Mouse (Mus musculus) C2C12 (cell line): ENCODE data around the gene 2210017I01Rik. TPM values are rescaled to one million over a fixed set of nuclear protein-coding genes. Genes with fewer than 3 reads are reported as not detected.

Experiments
- H3K27me3 ChIP-seq: one replicate; pipeline ENCODE4 v1.6.1; 2011; ENCODE audit not compliant: control insufficient read depth, insufficient read depth, insufficient read length
- H3K36me3 ChIP-seq: one replicate; pipeline ENCODE4 v1.6.1; 2011; ENCODE audit not compliant: control insufficient read depth, insufficient read depth
- H3K4me3 ChIP-seq: one replicate; pipeline ENCODE4 v1.5.1; 2011; ENCODE audit warnings: mild to moderate bottlenecking, control low read depth; ENCODE audit not compliant: poor library complexity, insufficient read depth, severe bottlenecking
- H3K79me2 ChIP-seq: one replicate; pipeline ENCODE4 v1.6.1; 2011; ENCODE audit not compliant: control insufficient read depth, insufficient read depth
- H3K79me3 ChIP-seq: one replicate; pipeline ENCODE4 v1.6.1; 2011; ENCODE audit warnings: low read depth, control low read depth
- H3ac ChIP-seq: one replicate; pipeline ENCODE3; 2011; ENCODE audit warnings: low read depth; ENCODE audit not compliant: control insufficient read depth, insufficient read length
- CEBPB ChIP-seq: IDR thresholded peaks from one replicate; pipeline ENCODE4 v1.6.1; 2011; ENCODE audit warnings: low read depth, mild to moderate bottlenecking, control low read depth, moderate library complexity
- CTCF ChIP-seq: IDR thresholded peaks from one replicate; pipeline ENCODE4 v1.5.1; 2011; ENCODE audit not compliant: control insufficient read depth, insufficient read depth, insufficient read length
- FOSL1 ChIP-seq: IDR thresholded peaks from one replicate; pipeline ENCODE4 v1.8.0; 2011; ENCODE audit warnings: mild to moderate bottlenecking, low read length; ENCODE audit not compliant: poor library complexity, insufficient read depth, severe bottlenecking
- MAX ChIP-seq: IDR thresholded peaks from one replicate; pipeline ENCODE4 v1.6.1; 2011; ENCODE audit warnings: mild to moderate bottlenecking, control low read depth
- MYOD1 ChIP-seq: IDR thresholded peaks from one replicate; pipeline ENCODE4 v1.6.1; 2011; ENCODE audit warnings: low read depth; ENCODE audit not compliant: control insufficient read depth, insufficient read length
- MYOG ChIP-seq: IDR thresholded peaks from one replicate; pipeline ENCODE4 v1.6.1; 2011; ENCODE audit not compliant: control insufficient read depth, insufficient read length; ENCODE audit errors: extremely low read depth
- USF1 ChIP-seq: IDR thresholded peaks from one replicate; pipeline ENCODE4 v1.6.1; 2011; ENCODE audit warnings: low read depth, mild to moderate bottlenecking, control low read depth, moderate library complexity
- long read RNA-seq, 2 experiments: library from polyadenylated mRNA; unstranded; transcript quantifications; one replicate each; pipeline ENCODE4 v2.0.0; 2019 to 2020
- polyA plus RNA-seq: library from polyadenylated mRNA; unstranded; fragments of >200 nt; fragmentation: generic; extraction: Trizol; gene quantifications from one replicate; pipeline ENCODE4 v1.2.1, GENCODE M21; 2012; ENCODE audit warnings: missing spikeins

The 2210017I01Rik gene
- polyA plus RNA-seq = not detected
- long read RNA-seq, experiment 1 = 0 reads
- long read RNA-seq, experiment 2 = 0 reads

DNA sequence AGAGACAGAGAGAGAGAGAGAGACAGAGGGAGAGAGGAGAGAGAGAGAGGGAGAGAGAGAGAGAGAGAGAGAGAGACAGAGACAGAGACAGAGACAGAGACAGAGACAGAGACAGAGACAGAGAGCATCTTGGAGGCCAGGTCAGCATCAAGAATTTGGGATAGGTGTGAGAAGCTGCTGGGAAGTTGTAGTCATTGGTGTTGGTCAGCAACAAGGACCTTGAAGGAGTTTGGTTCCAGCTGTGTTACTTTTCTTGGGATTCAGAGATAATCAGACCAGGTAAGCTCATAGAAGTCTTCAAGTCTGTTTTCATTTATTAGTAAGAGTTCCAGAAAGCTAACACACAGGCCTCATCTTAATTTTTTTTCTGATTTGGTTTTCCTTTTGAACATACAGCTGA is at the start of gene 2210017I01Rik:
TSS of gene 2210017I01Rik (minus strand) at position 101 of the 400 bp plus-strand sequence.
- no peaks in the 10 kb centered on the region for H3K79me2 ChIP-seq
- H3K4me3 ChIP-seq = no peak within 1 kb of the TSS
- no peak for TF ChIP-seq MYOG
- no peak for TF ChIP-seq CEBPB
- TF ChIP-seq FOSL1 = no peak
- TF ChIP-seq USF1 = no peak
- no peak for TF ChIP-seq CTCF
- no peak for TF ChIP-seq MAX
- no peak for TF ChIP-seq MYOD1
- H3K27me3 ChIP-seq = no peaks in the 10 kb centered on the region
- H3K79me3 ChIP-seq = no peaks in the 10 kb centered on the region
- H3K36me3 ChIP-seq = no peaks in the 10 kb centered on the region
- H3ac ChIP-seq = no peak within 1 kb of the TSS

GRCm38 (mm10) chr3:92656826-92657225 is 49.5 kb upstream of the 2210017I01Rik start, which contains the start of gene Lce1b:
TSS of gene Lce1b (minus strand) at chr3:92656926.
- H3K79me3 ChIP-seq = no peaks in the 10 kb centered on the region
- H3K27me3 ChIP-seq = no peaks in the 10 kb centered on the region
- no peaks in the 10 kb centered on the region for H3K36me3 ChIP-seq
- no peak within 1 kb of the TSS for H3ac ChIP-seq
- H3K79me2 ChIP-seq = no peaks in the 10 kb centered on the region
- no peak within 1 kb of the TSS for H3K4me3 ChIP-seq
- no peak for TF ChIP-seq USF1

DNA sequence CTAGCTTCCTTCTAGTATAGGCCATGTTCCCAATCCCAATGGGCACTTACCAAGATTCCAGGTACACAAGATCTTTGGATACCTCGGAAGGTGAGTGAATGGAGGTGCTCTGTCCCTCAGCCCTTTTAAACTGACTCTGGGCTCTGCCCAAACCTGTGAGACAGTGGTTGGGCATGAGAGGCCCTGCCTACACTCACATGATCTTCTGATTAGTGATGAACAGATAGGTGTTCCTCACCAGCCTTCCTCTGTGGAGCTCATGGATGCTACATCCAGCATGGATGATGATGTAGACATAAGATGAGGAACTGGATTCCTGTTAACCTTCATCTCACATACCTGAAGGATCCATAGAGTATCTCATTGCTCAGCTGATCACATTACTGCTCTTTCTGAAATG is 40.9 kb upstream of the 2210017I01Rik start, which contains the start of gene Lce1a1:
TSS of gene Lce1a1 (minus strand) at position 101 of the 400 bp plus-strand sequence.
- H3K79me2 ChIP-seq = no peaks in the 10 kb centered on the region
- no peaks in the 10 kb centered on the region for H3K27me3 ChIP-seq
- H3K79me3 ChIP-seq = no peaks in the 10 kb centered on the region
- no peak within 1 kb of the TSS for H3K4me3 ChIP-seq
- TF ChIP-seq CTCF = no peak
- no peak for TF ChIP-seq MYOD1
- TF ChIP-seq CEBPB = no peak
- TF ChIP-seq MAX = no peak
- TF ChIP-seq USF1 = no peak
- TF ChIP-seq MYOG = no peak
- no peak within 1 kb of the TSS for H3ac ChIP-seq
- H3K36me3 ChIP-seq = no peaks in the 10 kb centered on the region

GRCm38 (mm10) chr3:92639854-92640253 is 32.6 kb upstream of the 2210017I01Rik start:
- no peak overlapping the region for H3ac ChIP-seq
- TF ChIP-seq FOSL1 (no peak), MYOD1 (no peak), USF1 (no peak), MYOG (no peak), MAX (no peak), CEBPB (no peak), CTCF (no peak)

DNA sequence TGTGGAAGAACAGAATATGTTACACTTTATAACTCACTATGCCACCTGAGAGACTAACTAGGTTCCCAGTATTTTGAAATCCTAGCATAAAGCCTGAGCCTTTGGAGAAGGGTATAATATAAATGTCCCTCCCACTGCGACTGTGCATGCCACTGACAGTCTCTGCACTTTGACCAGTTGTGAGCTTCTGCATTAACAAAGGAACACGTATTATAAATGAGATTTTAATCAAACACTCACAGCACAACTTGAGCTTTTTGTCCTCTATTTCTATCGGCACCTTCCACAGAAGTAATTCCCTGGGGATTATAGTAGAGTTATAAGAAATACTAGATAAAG is 31.3 kb upstream of the 2210017I01Rik start:
- H3K79me3 ChIP-seq = no peaks in the 10 kb centered on the region
- no peak overlapping the region for H3ac ChIP-seq
- H3K36me3 ChIP-seq = no peaks in the 10 kb centered on the region

More at GRCm38 (mm10) chr3:92639854-92640253, 32.6 kb upstream of the 2210017I01Rik start:
- H3K79me2 ChIP-seq = no peaks in the 10 kb centered on the region
- H3K4me3 ChIP-seq = no peak overlapping the region
- H3K79me3 ChIP-seq = no peaks in the 10 kb centered on the region
- no peaks in the 10 kb centered on the region for H3K36me3 ChIP-seq
- no peaks in the 10 kb centered on the region for H3K27me3 ChIP-seq

More for the DNA sequence above, 31.3 kb upstream of the 2210017I01Rik start:
- no peaks in the 10 kb centered on the region for H3K79me2 ChIP-seq
- H3K27me3 ChIP-seq = no peaks in the 10 kb centered on the region
- no peak for TF ChIP-seq USF1
- TF ChIP-seq CTCF = no peak
- TF ChIP-seq FOSL1 = no peak
- TF ChIP-seq MYOD1 = no peak
- TF ChIP-seq CEBPB = no peak
- TF ChIP-seq MYOG = no peak
- no peak for TF ChIP-seq MAX
- H3K4me3 ChIP-seq = no peak overlapping the region
